Mouse (Mus musculus) heart, adult 2 months (tissue): ENCODE measurements at regions not wholly inside any gene's neighbourhood (a gene's known extent, or its start where the extent isn't known, plus 50 kb on each side); places are given as distances from the start of the nearest gene placed in this dataset.

Experiments
- CTCF ChIP-seq: fragments of 200-600 bp; IDR thresholded peaks from 2 replicates; pipeline ENCODE4 v1.8.1; 2022; ENCODE audit warnings: antibody characterized with exemption, mild to moderate bottlenecking, moderate library complexity
- EP300 ChIP-seq: fragments of 200-500 bp; IDR thresholded peaks from 2 replicates; pipeline ENCODE4 v1.6.1; 2011; ENCODE audit warnings: low read depth, low read length, control low read depth; ENCODE audit not compliant: insufficient read depth

DNA sequence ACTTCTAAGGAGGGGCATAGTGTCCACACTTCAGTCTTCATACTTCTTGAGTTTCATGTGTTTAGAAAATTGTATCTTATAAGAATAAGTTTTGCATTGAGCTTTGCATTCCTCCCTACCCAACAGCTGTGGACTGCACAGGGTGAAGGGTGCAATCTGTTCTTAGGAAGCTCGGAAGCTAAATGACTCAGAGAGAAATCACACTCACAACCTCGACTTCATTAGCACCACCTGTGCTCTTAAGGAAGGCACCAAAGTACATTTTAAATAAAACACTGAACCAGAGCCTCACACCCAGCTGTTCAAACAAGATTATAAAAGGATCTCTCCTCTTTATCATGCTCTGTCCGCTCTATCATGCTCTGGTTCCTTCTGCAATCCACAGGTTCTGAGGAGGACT is 110.1 kb upstream of the Actbl2 start:
- no peak for TF ChIP-seq CTCF
- TF ChIP-seq EP300: no peak
